Mouse (Mus musculus): ENCODE results near the gene Pspn. TPM values are rescaled to one million over a fixed set of nuclear protein-coding genes. Genes with fewer than 3 reads are reported as not detected.
A peak's percentile ranks its signal among the peaks of the same experiment; 100 is the strongest.

Pspn gene
- total RNA-seq, 2 experiments from 2014 or later, result 1.3 TPM; not detected in 1

DNA sequence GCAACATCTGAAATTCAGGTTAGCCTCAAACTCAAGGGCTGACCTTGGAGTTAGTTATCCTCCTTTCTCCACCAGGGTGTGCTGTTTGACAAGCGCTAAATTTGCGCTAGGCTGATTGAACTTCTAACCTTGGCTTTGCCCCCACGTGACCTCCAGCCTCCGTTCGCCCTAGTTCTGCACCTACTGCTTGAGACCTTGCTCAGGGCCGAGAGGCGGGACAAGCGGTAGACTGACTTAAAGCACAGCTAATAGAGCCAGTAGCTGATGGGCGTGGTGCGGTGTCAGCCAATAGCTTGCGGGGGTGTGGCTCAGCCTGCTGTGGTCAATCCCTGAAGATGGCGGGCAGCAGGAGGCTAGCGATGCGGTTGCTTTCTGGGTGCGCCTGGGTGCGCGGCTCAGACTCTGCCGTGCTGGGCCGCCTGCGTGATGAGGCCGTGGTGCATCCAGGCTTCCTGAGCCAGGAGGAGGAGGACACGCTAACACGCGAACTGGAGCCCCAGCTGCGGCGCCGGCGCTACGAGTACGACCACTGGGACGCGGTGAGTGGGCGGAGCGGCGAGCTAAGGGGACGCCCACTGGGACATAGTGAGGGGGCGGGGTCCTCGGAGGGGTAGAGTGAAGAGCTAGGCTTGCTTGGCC lies 2.7 kb downstream of the Pspn start, which contains the start of gene Alkbh7:
Gene Alkbh7 (plus strand): TSS at position 311 of the 639 bp plus-strand sequence.
- peak; percentile 84 to 87 for DNase-seq (ENCODE audit: low spot score in 2 of 2)

DNA sequence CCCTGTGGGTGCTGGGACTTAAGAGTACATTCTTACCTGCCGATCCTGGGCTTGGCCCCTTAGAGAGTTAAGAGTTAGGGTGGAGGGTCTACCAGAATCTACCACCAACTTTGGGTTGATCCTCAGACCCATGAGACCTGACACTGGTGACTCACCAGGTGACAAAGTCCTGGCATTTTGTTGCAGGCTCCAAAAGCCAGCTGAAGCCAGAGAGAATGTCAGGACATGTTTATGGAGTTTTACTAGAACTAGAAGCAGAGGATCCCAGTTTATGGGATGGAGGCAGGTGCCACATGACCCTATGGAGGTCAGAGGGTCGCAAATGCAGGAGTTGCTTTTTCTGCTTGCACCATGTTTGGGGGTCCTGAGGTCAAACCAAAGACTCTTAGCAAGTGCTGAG lies 3.3 kb downstream of the Pspn start:
- no peak for DNase-seq (ENCODE audit: low spot score in 2 of 2)

DNA sequence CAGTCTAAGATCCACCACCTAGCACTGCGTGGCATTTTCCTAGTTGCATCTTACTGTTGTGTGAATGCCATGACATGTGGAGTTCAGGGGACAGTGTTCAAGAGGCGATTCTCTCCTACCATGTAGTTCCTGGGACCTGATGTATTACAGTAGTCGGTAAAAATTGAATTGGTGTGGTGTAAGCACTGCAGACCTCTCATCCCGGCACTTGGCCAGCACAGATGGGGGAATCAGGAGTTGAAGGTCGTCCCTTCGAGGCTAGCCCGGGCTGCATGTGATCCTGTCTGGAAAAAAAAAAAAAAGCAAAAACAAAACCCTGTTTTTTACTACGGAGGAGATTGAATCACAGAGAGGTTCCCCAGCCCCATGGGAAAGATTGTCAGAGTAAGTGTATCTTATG lies 4.8 kb downstream of the Pspn start:
- no peak for DNase-seq (ENCODE audit: low spot score in 2 of 2)

DNA sequence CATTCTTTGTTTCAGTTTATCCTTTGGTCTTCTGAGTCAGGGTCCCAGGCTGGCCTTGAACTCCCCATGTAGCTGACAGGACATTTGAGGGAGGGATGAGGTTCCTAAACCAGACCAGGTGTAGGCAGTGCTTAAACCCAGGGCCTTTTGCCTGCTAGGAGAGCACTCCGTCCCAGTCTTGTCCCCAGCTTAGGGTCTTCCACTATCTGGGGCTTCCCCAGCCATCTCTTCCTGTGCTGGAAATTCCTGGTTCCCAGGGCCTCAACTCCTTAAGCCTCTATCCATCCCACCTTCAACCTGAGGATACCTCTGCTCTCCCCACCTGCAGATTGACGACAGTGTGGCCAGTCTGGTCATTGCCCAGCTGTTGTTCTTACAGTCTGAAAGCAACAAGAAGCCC lies 8.9 kb downstream of the Pspn start:
- DNase-seq (ENCODE audit: low spot score in 2 of 2), result peak in 1 of 2 experiments; percentile 20

DNA sequence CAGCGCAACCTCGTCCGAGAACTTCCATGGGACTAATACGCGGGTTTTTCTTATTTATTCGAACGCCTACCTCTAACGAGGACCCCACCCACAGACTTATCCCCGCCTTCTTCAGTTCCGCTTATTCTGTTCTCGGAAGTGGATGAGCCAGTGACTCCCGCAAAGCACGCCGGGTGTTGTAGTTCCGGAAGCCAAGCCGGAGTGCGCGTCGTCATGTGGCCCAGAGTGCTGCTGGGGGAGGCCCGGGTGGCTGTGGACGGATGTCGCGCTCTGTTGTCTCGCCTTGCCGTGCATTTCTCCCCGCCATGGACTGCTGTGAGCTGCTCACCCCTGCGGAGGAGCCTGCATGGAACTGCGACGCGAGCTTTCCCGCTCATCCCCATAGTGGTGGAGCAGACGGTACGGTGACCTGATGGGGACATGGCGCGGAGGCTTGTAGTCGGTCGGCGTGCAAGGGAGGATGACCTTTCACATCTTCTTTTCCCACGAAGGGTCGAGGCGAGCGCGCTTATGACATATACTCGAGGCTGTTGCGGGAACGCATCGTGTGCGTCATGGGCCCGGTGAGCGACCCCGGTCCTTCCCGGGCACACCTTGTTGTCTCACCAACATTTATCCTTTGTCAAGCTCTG lies 9.6 kb downstream of the Pspn start, which contains the start of gene Clpp:
Gene Clpp (plus strand): TSS at position 191 of the 632 bp plus-strand sequence.
- peak; percentile 84 to 85 for DNase-seq (ENCODE audit: low spot score in 2 of 2)

DNA sequence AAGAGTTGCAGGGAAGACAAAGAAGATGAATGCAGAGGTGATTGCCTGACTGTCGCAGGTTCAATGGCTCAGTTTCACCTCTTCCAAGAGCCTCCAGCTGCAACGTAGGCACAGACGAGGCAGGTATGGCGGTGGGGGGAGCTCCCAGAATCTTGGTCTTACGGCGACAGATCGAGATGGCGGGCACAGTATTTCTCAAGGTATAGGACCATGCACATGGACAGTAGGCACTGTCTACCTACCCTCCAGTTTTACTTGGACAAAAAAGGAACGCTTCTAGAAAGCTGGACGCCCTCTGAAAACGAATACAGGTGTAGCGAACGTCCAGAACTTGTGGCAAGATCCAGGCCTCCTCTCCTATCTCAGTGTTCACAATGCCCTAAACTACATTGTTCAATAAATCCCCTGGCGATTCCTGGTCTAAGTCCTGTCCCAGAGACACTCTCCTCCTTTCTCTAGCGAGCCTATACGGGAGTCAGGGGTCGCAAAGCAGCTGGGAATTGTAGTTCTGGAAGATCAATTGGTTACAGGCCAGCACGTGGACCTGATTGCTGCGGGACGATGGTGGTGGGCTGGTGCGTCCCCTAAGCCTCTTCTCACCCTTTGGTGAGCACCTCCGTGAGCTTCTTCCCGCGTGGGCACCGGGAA lies 10.2 kb downstream of the Pspn start:
- DNase-seq (ENCODE audit: low spot score in 2 of 2), result peak in 1 of 2 experiments; percentile 24

DNA sequence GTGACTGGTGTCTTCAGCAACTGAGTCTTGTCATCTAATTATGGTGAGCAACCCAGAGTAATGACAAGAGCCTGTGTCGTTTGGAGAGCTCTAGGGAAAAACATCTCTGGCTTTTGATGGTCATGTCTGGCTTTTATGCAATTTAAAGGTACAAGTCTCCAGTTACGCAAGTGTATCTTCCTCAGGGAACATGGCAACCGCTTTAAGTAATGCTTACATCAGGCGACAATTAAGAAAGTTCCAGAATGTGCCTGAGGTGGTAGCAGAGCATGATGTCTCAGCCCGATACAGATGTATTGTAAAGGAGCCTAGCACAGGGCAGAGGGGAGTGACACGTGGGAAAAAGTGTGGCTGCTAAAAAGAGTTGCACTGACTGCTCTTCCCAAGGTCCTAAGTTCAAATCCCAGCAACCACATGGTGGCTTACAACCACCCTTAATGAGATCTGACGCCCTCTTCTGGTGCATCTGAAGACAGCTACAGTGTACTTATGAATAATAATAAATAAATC lies 10.8 kb downstream of the Pspn start:
- peak in 1 of 2 experiments; percentile 18 for DNase-seq (ENCODE audit: low spot score in 2 of 2)

DNA sequence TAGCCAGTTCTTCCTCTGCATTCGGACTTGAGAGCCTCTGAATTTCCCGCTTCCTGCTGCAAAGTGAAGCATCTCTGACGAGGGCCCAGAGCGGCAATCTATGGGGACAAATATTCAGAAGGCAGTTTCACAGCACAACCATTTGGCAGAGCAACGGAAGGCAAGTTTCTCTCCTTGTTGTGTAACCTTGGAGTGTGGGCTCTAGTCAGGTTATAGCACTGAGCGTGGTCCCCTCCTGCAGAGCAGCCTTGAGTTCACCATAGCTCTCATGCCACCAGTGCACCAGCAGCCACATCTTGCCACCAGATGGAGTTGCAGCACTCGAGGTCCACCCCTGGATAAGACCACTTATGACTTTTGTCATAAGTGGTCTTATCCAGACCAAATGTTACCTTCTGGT lies 11.4 kb downstream of the Pspn start:
- DNase-seq (ENCODE audit: low spot score in 2 of 2), result peak in 1 of 2 experiments; percentile 15

DNA sequence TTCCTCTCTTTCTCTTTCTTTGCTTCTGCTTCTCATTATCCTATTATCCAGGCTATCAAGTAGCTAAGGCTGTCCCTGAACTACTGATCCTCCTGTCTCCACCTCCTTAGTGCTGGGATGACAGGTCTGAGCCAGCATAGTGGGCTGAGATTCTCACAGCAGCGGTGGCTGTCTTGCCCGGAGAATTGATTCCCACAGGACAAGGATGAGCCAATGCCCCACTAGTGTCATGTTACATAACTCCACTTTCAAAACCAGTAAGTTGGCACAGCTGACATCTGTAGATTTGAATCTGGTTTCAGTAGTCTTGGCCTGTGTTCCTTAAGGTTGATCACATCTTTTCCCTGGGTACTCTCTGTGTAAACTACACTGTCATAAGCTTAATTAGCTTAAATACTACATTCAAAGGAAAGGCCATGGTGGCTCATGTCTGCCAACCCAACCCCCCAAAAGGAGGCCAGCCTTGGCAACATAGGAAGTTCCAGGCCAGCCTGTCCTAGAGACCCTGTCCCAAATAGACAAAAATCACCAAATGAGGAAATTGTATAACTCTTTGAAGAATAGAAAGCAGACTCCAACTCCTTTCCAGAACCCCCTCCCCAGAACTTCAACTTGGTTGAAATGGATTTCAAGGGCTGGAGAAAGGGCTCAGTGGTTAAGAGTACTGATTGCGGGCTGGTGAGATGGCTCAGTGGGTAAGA lies 13.6 kb downstream of the Pspn start:
- DNase-seq (ENCODE audit: low spot score in 2 of 2), result peak in 1 of 2 experiments; percentile 15

DNA sequence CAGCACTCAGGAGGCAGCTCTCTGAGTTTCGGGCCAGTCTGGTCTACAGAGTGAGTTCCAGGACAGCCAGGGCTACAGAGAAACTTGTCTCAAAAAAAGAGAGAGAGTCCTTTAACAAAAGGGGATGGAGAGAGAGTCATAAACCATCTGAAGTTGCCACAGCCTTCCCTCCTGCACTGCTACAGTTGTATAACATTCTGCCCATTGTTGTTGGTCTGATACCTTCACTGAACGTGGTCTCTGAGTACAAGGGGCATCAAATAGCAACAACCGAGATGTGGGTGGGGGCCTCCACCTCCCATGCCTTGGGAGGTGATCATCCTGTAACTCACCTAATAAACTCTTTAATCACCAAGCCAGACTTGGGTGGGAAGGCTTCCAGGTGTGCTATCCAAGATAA lies 14.2 kb downstream of the Pspn start:
- peak in 1 of 2 experiments; percentile 10 for DNase-seq (ENCODE audit: low spot score in 2 of 2)

DNA sequence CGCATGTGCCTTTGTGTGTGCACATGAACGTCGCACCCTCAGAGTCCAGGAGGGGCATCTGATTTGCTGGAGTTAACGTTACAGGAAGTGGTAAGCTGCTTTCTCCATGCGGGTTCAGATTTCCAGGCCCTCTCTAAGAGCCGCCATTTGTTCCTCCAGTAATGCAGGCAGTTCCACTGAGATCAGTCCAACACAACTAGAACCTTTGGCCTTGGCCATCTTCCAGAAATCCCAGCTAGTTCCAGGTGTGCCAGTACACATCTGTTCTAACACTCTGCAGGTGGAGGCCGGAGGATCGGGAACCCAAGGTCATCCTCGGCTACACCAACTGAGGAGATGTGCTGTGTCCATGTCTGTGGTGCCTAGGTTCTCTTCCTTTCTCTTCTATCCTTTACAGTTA lies 14.9 kb downstream of the Pspn start:
- peak in 1 of 2 experiments; percentile 14 for DNase-seq (ENCODE audit: low spot score in 2 of 2)

DNA sequence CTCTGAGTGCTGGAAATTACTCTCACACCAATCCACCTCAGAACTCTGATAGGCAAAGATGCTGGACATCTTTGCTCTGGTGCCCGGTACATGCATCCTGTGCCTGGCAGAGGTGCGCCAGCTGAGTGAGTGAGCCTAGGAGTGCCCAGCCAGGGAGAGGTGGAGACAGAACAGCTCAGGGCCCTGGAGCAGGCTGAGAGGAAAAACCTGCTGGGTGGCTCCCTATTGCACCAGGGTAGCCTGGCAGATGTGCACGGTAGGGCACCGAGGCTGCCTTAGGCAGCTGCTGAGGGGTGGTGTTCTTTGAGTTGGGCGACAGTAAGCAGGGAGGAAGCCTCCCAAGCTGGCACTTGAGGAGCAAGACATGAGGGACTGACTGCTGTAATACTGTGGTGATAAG lies 17.8 kb downstream of the Pspn start, which contains the start of gene Acer1:
Gene Acer1 (minus strand): TSS at position 114 of the 400 bp plus-strand sequence.
- peak in 1 of 2 experiments; percentile 11 for DNase-seq (ENCODE audit: low spot score in 2 of 2)

DNA sequence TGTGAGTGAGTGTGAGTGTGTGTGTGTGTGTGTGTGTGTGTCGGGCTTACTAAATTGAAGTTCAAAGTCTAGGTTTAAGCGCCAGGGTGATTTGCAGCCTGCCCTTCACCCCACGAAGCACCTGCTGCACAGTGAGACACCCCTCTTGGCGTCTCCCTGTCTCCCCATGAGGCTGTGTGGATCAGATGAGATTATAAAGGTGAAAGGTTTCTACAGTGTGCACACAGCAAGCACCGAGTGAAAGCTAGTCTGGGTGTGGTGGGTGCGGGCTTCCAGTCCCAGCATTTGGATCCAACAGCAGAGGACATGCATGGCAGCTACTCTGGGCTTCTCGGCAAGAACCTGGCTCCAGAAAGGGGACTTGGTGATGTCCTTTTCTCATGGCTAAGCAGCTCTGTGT lies 18.8 kb downstream of the Pspn start:
- DNase-seq (ENCODE audit: low spot score in 2 of 2), result peak in 1 of 2 experiments; percentile 11

DNA sequence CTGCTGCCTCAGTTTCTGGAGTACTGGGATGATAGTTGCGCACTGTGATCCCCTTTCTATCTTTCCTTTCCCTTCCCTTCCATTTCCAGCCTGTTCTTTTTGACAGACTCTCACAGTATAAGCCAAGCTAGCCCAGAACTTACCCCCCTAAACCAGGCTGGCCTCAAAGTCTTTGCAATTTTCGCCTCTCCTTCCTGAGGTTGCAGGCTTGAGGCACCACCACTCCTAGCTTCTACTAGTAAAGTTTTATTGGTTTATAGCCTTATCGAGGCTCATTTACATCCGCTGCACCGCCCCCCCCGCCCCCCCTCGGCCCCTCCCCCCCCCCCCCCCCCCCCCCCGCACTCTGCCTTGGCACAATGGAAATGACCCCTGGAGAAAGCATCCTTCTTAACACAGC lies 20.3 kb downstream of the Pspn start:
- no peak for DNase-seq (ENCODE audit: low spot score in 2 of 2)

DNA sequence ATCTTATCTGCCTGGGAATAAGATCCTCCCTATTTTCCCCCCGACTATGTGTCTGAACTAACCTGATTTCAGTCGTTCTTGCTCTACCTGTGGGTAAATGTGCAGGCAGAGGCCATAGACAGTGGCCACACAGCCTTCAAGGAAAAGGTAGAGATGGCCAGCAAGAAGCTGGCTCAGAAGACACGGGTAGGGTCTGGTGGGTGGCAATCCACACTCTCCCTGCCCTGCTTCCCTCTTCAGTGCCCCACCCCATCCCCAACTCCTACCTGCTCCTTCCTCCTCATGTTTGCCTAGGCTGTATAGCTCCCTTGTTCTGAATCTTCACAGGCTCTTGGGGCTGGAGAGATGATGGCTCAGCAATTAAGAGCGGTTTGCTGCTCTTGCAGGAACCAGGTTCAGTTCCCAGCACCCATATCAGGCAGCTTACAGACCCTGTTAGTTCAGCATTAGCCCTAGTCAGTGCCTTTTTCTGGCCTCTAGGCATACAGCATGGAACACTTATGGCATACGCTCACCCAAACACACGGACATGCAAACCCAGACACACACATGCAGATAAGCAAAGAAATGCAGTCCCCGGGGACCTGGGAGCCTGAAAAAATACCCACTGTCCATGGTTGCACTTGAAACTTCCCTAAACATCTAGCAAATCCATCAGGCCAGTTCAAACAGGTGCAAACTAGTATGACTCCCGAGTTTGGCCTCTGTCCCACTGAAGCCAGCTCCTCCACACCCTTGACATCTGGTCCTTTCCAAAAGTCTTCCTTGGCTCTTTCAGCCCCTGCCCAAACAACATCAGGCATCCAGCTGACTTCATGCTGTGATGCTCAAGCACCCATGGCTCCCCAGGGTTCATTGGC lies 23.1 kb downstream of the Pspn start:
- no peak for DNase-seq (ENCODE audit: low spot score in 2 of 2)

DNA sequence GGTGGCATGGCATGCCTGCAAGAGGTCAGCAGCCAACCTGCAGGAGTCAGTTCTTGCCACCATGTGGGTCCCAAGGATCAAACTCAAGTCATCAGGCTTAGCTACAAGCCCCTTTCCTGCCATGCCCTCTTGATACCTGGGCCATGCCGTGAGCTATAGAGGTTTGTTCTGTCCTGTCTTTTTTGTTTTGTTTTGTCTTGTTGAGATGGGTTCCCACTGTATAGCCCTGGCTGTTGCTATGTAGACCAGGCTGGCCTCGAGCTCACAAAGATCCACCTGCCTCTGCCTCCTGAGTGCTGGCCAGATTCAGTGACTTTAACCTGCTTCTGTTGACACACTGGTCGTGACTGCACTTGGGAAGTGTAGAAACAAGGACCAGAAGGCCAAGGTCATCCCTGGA lies 24.4 kb downstream of the Pspn start:
- no peak for DNase-seq (ENCODE audit: low spot score in 2 of 2)

DNA sequence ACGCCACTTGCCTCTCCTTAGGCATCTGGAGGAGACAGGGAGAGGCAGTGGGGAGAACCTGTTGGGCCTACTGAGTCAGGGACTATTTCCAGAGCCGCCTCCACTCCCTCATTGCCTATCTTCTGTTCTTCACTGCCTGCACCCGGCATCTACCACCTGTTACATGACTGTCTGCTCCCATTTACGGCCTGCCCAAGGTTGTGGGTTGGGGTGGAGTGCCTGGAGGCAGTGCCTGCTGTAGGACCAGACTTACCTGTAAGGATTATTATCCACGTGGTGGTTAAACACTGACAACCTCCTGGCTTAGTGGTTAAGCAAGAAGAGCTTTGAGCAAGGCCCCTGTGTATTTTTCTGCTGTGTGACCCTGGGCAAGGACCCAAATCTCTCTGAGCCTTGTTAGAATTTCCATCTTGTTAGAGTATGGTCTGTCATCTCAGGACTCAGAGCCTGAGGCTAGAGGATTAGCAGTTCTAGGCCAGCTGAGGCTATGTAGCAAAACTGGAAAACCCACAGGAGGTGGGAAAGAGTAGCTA lies 25.0 kb downstream of the Pspn start:
- no peak for DNase-seq (ENCODE audit: low spot score in 2 of 2)

DNA sequence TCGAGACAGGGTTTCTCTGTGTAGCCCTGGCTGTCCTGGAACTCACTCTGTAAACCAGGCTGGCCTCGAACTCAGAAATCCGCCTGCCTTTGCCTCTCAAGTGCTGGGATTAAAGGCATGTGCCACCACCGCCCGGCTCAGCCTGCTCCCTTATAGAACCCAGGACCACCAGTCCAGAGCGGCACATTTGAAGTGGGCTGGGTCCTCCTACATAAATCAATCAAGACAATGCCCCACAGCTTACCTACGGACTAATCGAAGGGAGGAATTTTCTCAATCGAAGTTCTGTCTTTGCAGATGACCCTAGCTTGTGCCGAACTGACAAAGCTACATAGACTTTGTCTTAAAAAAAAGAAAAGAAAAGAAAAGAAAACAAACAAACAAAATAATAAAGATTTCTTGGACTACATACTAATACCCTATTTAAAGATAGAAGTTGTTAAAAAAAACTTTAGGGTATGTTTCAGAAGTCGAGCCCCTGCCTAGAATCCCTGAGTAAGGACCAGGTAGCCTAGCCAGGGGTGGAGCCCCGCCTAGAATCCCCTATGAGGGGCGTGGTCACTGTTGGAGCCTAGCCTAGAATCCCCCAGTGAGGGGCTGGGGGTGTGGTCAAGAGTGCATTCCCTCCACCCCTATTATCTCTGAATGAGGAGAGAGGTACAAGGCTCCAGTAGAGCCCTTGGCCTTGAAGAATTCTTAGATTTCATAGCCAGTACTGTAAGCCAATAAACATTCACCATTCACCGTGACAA lies 25.7 kb downstream of the Pspn start:
- no peak for DNase-seq (ENCODE audit: low spot score in 2 of 2)

DNA sequence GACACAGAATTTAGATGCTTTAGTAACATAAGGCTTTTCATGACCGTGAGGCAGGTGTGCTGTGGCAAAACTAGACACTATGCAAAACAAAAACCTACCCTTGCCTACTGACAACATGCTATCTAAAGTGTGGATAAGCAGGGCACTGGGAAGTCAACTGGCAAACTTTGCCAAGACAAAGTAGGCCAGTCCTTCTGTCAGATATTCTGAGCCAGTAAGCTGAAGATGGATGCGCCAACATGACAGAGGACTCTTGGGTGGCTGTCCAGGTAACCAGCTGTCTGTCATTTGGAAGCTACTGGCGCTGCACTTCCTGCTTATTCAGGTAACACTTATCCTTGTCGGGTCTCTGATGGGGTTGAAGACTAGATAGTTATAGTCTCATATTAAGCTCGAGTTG lies 29.7 kb downstream of the Pspn start:
- DNase-seq (ENCODE audit: low spot score in 2 of 2), result no peak
